Mouse (Mus musculus): ENCODE measurements around the gene Psmg4.
A peak's percentile ranks its signal among the peaks of the same experiment; 100 is the strongest.

- TF ChIP-seq CTCF (IDR thresholded peaks at IDR 0.05; ENCODE audit: borderline replicate concordance, extremely low read depth, insufficient read depth, insufficient read length), result peak; percentile 3; the same call in 1 of the 2 replicates
- TF ChIP-seq POLR2A (IDR thresholded peaks at IDR 0.05; ENCODE audit: borderline replicate concordance, extremely low read depth, insufficient read depth, insufficient read length, poor library complexity, severe bottlenecking), result no peak
Measured at GRCm38 (mm10) chr13:34146916-34147315, 15.8 kb upstream of the Psmg4 start.

All from brain, embryonic 14.5 days (tissue).